Mouse (Mus musculus) heart, adult 2 months (tissue): ENCODE data around the gene Arhgdia.

Experiments used
- CTCF ChIP-seq: fragments of 200-600 bp; IDR thresholded peaks from 2 replicates; pipeline ENCODE4 v1.8.1; 2022; ENCODE audit warnings: antibody characterized with exemption, mild to moderate bottlenecking, moderate library complexity
- POLR2A ChIP-seq: fragments of 200-500 bp; IDR thresholded peaks from 2 replicates; pipeline ENCODE4 v1.6.1; 2011; ENCODE audit warnings: mild to moderate bottlenecking, low read depth, low read length, control low read depth; ENCODE audit not compliant: insufficient read depth

DNA sequence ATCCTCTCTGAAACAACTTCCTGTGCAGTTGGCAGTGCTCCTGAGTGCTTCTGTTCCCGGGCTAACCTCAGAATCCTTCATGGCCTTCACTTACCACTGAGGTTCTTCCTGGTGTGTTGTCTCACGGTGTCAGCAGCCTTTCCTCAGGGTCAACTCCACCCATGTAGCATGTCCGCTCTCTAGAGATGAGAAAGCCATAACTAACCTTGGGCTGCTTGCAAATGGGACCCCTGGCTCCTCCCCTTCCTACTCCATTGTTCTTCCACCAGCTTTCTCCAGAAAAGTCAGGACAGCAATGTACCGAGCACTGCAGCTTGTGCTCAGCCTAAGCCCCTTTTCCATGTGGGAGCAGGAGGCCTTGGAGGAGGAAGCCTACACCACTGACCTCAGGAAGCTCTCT is 25.3 kb upstream of the Arhgdia start:
- TF ChIP-seq POLR2A: no peak
- no peak for TF ChIP-seq CTCF
